Mouse (Mus musculus): ENCODE measurements at regions not wholly inside any gene's neighbourhood (a gene's known extent, or its start where the extent isn't known, plus 50 kb on each side); places are given as distances from the start of the nearest gene placed in this dataset.

DNA sequence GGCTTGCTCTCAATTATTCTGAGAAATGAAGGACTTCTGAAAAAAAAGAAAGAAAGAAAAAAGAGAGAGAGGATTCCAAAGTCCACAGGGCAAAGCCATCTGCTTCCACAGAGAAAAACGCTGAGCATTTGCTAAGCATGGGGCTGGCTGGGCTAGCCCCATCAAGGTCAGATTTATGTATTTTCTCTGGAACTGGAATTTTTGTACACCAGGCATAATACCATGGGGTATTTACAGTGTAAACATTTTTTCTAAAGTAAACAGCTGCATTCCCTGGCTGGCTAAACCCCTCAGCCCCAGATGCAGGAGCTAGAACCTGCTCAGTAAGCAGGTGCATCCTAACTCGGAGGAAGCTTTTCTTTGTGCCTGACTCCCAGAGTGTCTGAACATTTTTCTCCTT lies 135.8 kb upstream of the Lrig1 start:
- no peak for ATAC-seq (replicated peaks; ENCODE audit: low FRiP score, poor library complexity, severe bottlenecking)

DNA sequence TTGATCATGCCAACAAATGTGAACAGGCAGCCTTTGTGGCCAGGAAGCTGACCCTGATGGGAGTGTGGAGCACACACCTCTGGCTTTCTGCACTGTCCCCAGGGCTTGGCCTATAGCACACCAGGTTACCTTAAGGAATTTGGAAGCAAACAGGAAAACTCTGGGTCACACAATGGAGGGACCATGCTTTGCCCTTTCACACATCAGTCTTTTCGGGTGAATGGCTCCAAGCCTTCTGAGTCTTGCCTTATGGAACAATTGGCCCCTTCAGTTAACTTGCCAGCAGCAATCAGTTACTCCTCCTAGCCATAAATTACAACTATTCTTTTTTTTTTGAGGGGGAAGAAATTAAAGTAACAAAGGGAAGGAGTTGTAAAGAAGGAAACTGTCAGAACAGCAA lies 134.6 kb upstream of the Lrig1 start:
- no peak for ATAC-seq (replicated peaks; ENCODE audit: low FRiP score, poor library complexity, severe bottlenecking)

DNA sequence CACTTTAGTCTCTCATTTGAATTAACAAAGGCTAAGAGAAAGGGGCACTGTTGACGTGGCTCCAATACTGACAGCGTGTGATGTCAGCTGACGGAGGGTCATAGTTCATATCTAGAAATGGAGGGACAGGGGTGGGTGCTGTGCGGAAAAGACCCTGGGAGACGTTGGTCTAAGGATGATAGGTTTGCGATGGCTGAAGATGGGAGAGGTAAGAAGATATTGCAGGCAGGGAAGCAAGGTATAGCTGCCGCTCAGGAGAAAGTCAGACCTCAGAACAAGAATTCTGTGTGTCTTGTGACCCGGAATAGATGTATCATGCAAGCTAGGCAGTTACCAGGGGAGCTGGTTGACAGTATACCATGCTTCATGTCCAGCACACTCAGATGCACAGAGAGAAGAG lies 130.8 kb upstream of the Lrig1 start:
- ATAC-seq (replicated peaks; ENCODE audit: low FRiP score, poor library complexity, severe bottlenecking) = no peak

DNA sequence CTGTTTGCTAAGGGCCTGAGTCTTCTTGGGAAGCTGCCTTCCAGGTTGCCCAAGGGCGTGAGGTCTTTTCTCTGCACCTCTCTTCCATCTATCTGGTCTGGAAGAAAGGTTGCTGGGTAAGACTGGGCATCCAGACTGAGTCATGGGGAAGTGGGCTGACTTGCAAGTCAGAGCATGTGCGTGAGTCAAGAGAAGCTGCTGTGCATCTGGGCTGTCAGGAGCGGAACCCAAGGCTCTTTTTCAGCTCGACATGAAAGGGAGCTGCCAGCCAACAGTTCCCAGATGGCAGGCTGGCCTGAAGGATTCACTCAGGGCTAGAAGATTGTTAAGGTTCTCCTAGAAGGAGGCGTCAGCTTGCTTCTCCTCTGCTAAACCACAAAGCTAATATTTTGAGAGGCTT lies 129.3 kb upstream of the Lrig1 start:
- ATAC-seq (replicated peaks; ENCODE audit: low FRiP score, poor library complexity, severe bottlenecking) = no peak

DNA sequence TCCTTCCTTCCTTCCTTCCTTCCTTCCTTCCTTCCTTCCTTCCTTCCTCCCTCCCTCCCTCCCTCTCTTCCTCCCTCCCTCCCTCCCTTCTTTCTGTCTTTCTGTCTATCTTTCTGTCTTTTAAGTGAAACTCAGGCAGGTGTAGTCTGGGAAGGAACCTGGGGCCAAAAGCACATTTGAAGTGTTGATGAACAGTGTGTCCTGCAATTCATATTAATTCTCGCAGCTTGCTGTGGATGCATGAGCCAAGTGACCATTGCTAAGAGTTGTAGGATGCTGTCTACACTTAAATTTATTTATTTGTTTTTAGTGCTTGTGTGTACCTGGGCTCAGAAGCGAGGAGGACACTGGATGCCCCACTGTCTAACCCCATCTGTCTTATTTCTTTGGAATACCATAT lies 126.7 kb upstream of the Lrig1 start:
- ATAC-seq (replicated peaks; ENCODE audit: low FRiP score, poor library complexity, severe bottlenecking) = no peak

DNA sequence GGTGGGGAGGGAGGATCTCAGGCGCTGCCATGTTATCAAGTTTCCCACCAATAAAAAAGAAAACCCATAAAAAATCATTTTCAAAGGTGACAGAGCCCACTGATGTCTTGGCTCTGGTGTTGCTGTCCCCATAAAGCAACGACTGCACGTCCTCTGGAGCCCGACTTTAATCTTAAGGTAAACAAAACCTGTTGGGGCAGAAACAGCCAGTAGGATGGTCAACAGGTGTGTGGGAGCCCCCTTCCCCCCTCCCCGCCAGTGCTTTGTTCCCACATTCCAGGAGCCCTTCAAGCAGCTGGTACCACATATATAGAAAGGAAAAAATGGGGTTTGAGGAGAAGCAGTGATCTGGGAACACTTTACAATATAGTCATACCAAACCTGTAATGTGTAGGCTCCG lies 118.3 kb upstream of the Lrig1 start:
- ATAC-seq (replicated peaks; ENCODE audit: low FRiP score, poor library complexity, severe bottlenecking) = no peak

DNA sequence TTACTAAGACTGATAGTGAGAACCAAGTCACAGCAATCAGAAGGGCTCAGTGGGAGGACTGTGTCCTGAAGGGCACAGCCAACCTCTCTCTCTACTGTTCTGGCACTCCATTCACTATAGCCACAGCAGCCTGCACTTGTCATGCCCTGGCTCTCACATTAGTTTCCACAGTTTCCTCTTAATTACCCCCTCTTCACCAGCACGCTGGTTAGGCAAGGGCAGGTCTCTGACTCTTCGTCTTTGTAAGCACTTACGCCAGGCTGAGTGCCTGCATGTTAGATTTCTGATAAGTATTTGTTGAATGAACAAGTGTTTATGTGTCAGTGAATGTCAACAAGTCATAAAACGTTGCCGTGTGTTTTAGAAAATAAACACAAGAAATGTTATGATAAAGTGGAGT lies 116.2 kb upstream of the Lrig1 start:
- no peak for ATAC-seq (replicated peaks; ENCODE audit: low FRiP score, poor library complexity, severe bottlenecking)

DNA sequence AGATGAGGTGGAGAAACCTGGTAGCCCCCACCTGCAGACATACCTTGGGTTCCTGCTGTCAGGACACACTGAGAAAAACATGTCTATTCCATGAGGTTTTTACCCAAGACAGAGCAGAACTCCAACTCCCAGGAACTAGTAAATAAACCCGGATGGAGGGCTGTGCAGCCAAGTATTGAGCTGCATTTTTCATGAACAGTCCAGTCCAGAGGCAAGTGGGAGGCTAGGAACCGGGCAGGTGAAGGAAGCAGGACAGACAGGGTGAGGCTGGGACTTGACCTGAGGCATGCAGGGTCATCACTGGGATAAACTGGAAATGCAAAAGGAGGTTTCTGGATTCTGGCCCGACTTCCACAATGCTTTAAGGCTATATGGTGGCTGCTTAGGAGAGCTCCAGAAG lies 114.8 kb upstream of the Lrig1 start:
- ATAC-seq (replicated peaks; ENCODE audit: low FRiP score, poor library complexity, severe bottlenecking) = no peak

DNA sequence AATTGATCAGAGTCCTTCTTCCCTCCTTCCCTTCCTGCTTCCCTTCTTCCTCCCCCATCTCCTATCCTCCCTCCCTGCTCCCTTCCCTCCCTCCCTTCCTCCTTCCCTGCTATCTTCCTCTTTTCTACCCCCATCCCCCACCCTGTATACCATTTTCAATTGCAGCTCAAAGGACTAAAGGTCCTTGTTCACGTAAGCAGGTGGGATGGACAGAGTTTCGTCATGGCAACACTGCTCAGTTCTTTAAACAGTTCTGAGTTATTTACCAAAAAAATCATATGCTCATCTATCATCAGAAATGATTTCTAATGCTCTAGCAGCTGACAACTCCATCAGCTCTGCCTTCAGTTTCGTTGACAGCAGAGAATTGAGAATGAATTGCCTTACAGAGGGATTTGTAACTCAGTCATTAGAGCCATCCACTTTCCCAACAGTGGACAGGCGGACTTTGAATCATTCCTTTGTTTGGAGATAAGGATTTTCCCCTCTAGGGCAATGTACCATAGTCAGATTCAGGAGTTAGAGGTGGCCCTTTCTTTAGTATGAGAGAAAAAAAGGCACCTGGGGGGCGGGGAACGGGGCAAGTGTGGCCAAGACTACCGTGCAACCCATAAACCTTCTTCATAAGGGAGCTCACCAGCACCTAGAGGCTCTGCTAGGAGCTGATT lies 113.7 kb upstream of the Lrig1 start:
- no peak for ATAC-seq (replicated peaks; ENCODE audit: low FRiP score, poor library complexity, severe bottlenecking)

DNA sequence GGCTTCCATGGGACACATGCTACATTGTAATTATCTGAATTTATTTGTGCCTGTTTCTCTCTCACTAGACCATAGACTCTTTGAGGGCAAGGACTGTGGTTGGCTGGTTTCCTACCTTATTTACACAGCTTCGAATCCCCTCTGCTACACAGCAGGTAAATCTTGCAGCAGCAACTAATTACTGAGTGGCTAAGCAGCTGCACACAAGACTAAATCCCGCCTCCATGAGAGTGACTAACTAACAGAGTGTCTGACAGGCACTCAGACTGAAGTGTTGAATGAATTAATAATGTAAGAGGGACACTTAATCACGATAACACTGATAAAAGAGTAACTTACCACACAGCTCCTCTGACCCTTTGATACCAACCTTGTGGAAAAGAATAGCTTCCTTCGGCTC lies 111.9 kb upstream of the Lrig1 start:
- ATAC-seq (replicated peaks; ENCODE audit: low FRiP score, poor library complexity, severe bottlenecking) = no peak

DNA sequence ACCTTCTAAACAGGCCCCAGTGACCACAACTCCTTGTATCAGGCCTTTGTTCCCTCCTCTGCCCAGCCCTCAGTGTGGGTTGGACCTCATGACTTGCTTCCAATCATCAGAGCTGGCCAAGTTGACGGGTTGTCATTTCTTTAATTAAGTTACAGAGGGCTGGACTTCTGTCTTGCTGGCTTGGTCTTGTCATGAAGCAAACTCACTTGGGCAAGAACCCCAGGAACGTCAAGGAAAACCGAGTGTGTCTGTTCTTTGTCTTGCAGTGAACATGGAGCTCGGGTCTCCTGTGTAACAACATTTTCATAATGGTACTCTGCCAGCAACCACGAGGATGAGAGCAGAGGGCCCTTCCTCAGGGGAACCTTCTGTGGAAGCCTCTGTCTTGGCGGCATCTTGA lies 107.3 kb upstream of the Lrig1 start:
- no peak for ATAC-seq (replicated peaks; ENCODE audit: low FRiP score, poor library complexity, severe bottlenecking)

DNA sequence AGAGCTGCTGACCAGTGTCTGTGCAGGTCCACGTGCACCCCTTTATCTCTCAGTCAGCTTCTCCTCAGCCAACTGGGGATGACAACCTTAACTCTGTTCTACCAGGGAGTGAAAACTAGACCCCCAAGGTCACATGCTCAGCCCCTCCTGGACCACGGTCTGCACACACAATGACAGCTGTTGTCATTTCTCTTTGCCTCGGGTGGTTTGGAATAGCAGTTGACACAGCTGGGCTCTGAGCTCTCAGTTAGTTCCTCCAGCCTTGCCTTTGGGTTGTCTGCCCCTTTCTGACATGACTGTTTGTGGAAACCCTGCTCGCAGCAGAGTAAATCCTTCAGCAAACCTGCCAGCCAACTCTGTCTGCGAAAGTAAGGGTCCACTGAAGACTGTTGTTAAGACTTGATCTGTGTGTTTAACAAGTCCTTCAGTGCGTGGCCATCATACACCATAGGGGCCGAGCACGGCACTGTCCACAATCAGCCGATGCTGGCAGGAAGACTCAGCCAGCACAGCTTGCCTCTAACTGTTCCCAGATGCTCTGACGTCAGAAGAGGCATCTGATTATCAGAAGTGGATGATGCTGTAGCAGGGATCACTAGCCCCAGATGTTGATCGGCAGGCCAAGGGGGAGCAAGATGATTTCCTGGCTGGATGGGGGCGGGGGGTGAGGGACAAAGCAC lies 106.7 kb upstream of the Lrig1 start:
- no peak for ATAC-seq (replicated peaks; ENCODE audit: low FRiP score, poor library complexity, severe bottlenecking)

DNA sequence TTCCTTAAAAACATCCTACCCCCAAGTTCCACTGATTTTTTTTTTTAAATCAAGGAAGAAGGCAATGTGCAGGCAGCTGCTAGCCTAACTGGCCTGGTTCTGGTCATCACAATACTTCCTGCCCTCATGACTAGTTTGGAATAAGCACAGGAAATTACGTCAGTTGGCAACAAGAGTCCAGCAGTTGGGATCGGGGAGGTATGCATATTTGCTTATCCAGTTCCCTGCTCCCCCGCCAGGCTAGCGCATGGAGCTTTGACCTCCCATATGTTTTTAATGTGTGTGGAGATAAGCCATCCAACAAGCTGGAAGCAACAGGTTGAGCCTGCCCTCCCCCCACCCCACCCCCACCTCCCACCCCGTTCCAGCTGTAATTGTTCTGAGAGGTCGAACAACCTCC lies 105.7 kb upstream of the Lrig1 start:
- ATAC-seq (replicated peaks; ENCODE audit: low FRiP score, poor library complexity, severe bottlenecking) = no peak

DNA sequence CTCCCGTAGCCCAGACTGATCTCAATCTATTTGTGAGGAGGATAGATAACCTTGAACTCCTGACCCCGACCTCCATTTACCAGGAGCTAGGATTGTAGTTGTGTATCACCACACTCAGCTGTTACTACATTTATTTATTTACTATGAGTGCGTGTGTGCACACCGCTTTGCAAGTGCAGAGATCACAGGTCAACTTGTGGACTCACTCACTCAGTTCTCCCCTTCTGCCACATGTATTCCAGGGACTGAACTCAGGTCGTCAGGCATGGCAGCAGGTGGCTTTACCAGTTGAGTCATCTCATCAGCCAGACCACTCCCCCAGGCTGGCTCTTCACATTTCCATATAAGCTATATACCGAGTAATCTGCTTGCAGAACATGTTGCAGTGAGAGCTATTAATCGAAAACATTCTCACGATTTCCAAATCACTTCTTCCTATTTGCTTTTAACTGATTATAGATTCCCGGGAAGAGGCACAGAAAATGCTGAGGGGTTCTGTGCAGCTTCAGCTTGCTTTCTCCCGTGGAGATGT lies 104.4 kb upstream of the Lrig1 start:
- no peak for ATAC-seq (replicated peaks; ENCODE audit: low FRiP score, poor library complexity, severe bottlenecking)

DNA sequence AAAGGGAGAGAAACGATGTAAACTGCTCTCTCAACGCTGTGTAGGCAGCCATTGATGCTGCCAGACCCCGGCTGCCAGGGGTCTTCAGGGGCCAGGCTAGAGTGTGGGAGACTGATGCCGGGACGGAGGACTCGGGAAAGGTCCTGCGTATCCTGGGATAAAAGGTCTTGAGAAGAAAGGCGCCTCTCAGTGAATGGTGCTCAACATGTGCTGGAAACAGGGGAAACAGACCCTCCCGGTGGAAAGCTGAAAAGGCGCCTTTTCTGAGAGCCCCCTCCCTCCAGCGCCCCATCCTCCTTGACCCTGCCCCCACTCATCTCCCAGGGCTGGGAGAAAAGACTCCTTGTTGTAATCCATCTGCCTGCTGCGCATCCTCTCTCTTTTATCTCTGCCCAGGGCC lies 101.1 kb upstream of the Lrig1 start:
- no peak for ATAC-seq (replicated peaks; ENCODE audit: low FRiP score, poor library complexity, severe bottlenecking)

DNA sequence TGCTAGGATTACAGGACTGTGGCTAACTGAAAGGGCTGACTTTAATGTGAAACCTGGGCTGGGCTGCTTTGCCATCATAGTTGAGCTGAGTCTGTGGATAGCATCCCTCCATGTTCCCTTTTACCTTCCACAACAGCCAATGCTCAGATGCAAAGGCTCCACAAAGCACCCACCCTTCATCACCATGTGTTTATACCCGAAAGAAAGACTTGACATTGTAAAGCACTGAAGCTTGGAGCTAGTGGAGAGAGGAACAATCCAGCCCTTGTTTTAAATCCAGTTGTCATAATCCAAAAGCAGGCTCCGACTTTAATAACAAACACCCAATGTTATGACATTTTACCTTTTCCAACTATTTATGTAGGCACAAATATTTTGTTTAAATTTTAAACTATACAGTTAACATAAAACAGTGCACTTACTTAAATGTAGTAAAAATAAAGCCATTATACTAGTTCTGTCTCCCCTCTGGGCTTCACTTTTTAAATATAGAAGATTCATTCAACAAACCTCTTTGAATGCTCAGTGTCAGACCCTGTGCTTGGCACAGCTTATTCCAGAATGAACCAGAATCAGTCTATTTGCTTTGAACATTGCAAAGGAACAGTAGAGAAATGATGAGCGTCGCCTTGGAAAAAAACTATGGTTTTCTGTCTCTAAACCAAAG lies 98.7 kb upstream of the Lrig1 start:
- no peak for ATAC-seq (replicated peaks; ENCODE audit: low FRiP score, poor library complexity, severe bottlenecking)

DNA sequence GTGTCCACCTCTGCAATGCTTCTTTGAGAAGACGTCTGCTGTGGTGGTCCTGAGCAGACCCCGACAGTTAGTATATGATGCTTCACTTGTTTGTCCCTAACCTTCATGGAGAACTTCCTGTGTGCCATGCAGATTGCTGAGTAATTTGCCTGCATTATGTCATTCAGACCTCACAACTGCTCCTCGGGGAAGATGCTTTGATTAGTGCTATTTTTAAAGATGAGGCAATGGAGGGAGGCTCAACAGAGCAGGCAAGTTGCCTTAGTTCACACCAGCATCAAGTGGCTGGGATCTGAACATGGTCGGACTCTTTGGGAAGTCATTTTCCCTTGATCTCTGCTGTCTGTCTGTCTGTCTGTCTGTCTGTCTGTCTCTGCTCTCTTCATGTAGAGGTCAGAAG lies 95.5 kb upstream of the Lrig1 start:
- no peak for ATAC-seq (replicated peaks; ENCODE audit: low FRiP score, poor library complexity, severe bottlenecking)

DNA sequence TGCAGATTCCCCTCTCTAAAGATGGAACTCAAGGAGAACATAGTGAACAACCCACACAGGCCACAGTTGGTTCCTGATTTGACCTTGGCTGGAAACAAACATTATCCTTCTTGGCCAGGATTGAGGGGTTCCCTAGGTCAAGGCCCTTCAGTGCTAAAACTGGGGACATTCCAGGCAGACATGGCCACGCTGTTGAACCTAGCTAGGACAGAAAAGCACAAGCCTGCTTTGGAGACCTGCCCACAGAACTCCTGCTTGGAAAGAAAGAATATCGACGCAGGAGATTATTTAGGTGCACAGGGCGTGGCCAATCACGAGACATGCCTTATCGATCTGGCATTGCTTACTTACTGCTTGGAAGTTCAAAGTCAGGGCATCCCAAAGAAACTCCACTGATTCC lies 93.6 kb upstream of the Lrig1 start:
- ATAC-seq (replicated peaks; ENCODE audit: low FRiP score, poor library complexity, severe bottlenecking) = no peak

DNA sequence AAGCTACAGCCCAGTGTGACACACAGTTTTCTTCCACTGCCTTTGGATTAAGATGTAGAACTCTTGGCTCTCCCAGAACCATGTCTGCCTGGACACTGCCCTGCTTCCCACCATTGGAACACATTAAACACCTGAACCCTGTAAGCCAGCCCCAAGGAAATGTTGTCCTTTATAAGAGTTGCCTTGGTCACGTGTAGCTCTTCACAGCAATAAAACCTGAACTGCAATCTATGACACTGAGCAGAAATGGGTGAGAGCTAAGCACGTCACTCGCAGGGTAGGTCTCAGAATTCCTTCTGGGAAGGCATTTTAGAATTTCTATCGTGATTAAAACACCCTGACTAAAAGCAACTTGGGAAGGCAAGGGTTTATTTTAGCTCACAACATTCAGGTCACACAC lies 92.4 kb upstream of the Lrig1 start:
- ATAC-seq (replicated peaks; ENCODE audit: low FRiP score, poor library complexity, severe bottlenecking) = no peak

DNA sequence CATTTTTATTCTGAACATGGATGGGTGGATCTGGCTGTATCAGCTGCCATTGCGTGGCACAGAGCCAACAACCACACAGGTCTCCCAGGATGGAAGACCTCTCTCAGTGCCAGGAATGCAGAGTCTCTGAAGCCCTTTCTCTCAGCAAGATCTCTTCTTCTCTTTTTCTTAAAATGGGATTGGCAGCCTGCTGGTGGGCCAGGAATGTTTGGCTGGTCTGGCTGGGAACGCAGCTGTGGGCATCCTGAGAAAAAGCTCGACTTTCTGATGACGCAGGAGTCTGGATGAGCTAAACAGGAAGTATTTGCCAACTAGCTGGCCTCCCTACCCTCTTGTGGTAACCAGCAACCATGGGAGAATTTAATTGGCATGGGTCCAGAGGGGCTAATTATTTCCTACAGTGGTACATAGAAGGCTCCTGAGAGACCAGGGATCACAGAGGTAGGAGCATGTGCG lies 89.4 kb upstream of the Lrig1 start:
- no peak for ATAC-seq (replicated peaks; ENCODE audit: low FRiP score, poor library complexity, severe bottlenecking)

DNA sequence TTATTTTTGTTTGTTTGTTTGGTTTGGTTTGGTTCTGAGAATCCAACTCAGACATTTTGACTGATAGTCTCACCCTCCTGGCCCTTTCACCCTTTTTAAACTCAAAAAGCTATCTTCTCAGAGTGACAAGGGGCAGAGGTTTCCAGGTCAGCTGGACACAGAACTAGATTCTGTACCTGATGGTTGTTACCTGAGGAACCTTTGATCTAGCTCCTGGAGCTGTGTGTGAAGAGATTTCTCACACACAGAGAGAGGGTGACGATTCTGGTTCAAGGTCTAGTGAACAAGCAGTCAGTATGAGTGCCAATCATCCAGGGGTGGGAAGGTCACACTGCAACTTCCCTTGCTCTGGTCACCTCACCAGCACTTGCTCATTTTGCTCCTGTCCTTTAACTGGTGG lies 83.5 kb upstream of the Lrig1 start:
- no peak for ATAC-seq (replicated peaks; ENCODE audit: low FRiP score, poor library complexity, severe bottlenecking)
